Mouse (Mus musculus) ES-CJ7 (cell line): ENCODE measurements around the gene Wnt16.
"Not testable (repeated sequence)": the region's sequence is repeated elsewhere in the genome, so short reads cannot be mapped to it uniquely, and the experiment has no call there.

ENCODE experiments used
- DNase-seq: peaks from one replicate; pipeline ENCODE4 v3.0.0; 2011; ENCODE audit warnings: low read depth, low spot score

The Wnt16 gene

GRCm38 (mm10) chr6:22288004-22288736, at the start of gene Wnt16:
TSS of gene Wnt16 (plus strand) at chr6:22288227.
- peak; percentile 90 for DNase-seq

DNA sequence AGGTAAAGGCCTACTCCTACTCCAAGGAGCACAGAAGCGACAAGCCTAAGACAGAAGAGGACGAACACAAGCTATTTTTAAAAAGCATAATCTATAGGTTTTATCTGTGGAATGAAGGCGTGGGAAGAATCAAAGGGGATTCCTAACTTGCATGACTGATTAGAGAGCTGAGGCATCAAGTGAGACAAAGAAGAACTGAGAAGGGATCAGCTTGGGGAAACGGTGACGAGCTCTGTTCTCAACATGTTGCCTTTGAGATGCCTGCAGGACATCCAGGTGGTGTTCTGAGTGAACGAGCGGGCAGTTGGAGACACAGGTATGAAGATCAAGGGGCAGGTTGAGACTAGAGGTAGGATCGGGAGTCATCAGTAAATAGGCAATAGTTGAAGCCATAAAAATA, 44.7 kb upstream of the Wnt16 start:
- DNase-seq, result no peak

DNA sequence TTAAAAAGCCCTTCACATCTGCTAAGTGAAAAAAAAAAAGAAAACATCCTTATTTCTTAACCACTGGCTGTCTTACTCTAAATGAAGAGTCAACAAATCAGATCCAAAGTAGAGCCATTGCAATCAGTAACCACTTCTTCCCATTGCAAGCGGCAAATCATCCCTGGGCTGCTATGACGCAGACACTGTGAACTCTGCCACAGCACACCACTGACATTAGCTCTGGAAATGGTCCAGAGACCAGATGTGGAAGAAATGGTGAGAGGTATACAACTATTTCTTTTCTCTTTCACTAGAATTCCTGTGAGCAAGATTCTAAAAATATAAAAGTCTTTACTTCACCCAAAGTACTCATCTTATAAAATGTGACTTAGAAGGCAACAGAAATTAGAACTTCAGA, 41.3 kb upstream of the Wnt16 start:
- DNase-seq, result no peak

DNA sequence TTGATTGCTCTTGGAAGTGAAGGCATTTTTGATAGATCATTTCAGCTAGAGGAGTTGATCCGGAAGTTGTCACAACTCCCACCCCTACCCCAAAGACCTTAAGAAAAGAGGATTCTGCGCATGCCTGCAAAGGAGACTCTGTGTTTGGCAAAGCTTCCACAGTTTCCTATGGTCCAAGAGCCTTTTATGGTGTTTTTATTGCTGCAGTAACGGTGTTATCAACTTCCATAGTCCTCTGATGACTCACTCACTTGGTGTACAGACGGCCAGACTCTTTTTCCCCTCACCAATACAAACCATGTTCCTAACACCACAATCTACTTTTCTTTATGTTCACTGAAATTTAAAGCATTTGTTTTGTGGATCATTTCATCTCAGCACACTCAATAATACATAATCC, 29.2 kb upstream of the Wnt16 start:
- DNase-seq, result no peak

GRCm38 (mm10) chr6:22262519-22262918, 25.5 kb upstream of the Wnt16 start:
- DNase-seq, result no peak

DNA sequence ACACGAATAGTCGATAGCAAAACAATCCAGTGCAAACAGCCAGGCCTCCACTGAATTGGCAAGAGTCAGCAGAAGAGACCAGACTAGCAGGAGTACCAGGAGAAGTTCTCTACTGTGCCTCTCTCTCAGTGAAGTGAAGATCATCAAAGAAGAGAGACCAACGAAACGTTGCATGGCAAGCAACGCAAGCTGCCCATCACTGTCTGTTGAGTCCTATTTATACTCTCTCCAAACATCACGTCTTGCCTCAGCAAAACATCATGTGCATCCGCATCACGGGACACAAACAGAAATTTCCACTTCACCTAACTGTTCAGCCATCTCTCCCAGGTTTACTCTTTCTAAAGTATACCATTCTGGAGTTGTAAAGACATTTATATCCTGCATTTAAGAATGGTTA, 23.9 kb upstream of the Wnt16 start:
- DNase-seq, result not testable (repeated sequence)

- DNase-seq, result no peak
Observed at GRCm38 (mm10) chr6:22266018-22266417, 22.0 kb upstream of the Wnt16 start.

DNA sequence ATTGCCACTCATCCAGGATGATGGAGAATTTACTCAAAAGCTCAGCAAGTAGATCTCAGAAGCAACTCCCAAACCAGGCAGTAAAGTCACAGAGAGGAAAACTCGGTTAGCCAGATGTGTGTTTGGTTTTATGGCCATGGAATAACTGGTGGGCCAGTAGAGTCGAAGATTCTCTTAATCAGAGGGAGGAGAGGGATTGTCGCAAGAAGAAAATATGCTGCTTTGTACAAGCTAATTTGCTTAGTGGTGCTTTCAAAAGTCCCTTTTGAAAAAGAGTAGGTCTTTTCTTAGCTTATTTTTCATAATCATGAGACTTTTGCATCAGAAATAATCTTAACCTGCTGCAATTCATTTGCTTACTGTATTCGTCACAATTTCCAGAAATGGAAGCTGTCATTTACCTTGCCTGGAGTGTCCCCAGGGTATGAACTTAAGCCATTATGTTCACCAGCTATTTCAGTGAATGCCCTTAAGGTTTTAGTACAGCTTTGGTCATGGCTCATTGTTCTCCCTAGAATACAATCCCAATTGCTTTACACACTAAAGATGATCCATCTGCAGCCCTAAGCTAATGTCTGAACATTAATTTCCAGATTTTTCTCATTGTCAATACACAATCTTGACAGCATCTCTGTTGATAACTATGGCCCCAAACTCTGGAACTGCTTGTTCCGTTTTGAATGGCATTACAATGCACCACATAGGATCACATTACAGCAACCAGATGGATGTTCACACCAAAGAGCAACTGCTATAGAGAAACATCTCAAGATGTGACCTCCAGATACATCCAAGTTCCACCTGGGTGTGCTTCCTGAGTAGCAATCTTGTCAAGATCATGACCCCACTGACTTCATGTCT, 20.0 kb upstream of the Wnt16 start:
- DNase-seq, result no peak

DNA sequence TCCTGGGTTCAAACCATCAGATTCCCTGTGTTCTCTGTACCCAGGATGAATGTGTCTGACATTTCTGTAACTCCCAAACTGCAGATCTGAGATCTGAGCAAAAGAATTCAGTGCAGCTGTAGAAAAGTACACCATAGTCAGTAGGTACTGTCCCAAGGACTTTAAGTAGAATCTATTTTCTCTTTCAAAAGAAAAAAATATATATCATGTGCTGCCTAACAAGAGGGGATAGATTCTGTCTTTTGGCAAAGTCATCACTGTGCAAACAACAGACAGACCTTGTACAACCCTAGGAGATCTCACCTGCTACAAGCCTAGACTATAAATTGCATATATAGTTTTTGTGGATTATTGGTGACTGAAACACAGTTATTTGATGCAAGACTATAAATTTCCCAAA, 19.4 kb upstream of the Wnt16 start:
- no peak for DNase-seq

DNA sequence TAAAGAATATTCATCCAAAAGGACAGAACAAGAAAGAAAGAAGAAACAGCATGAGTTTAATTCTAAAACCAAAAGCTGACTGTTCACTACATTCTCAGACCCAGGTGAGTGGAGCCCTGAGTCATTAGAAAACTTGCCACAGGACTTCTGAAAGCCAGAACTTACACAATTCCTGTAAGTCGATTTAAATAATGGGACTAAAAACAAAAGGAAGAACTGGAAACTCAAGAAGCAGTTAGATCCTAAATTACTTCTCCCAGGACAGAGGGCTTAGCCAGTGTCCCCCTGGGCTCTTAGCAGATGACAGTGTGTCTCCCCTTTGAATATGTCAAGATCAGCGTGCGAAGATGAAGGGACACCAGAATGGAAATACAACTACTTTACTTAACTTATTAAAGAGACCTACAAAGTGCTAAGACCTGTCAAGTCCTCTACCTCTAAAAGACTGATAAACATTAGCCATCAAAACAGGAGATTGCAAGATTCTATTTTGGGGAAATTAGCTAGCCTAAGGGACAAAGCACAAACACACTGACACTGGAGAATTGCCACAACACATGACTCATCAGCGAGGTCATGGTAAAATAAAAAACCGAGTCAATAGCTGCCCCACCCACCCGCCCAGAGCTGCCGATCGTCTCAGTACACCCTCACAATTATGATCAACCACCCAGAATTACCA, 18.0 kb upstream of the Wnt16 start:
- no peak for DNase-seq

DNA sequence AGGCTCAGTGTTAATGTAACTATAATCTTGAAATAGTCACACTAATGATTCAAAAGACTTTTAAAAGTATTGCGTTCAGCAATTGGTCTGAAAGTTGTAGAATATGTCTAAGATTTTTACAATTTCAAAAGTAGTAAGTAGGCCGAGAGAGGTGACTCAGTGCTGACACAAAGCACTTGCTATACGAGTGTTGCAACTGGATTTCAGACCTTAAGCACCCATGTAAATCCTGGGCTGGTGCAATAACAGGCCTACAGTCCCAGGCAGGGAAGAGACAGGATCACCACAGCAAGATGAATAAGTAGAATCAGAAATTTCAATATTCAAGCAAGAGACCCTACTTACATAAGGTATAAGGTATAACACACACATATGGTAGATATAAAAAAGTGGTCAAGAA, 10.1 kb upstream of the Wnt16 start:
- DNase-seq, result no peak

GRCm38 (mm10) chr6:22280217-22280861, 7.7 kb upstream of the Wnt16 start:
- DNase-seq, result no peak

DNA sequence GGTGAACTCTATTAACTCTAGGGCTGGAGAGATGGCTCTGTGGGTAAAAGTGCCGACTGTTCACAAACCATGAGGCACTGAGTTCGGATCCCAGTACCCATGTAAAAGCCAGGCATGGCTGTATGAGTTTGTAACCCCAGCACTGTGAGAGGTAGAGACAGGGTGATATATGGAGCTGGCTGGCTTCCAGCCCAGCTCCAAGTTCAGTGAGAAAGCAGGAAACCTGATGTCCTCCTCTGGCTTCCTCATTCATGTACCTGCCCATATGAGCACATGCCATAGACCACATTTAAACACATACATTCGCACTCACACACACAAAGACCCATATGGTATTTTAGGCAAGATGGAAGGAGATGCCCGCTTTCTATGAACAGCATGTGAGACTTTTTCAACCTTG, 5.6 kb upstream of the Wnt16 start:
- DNase-seq, result no peak

DNA sequence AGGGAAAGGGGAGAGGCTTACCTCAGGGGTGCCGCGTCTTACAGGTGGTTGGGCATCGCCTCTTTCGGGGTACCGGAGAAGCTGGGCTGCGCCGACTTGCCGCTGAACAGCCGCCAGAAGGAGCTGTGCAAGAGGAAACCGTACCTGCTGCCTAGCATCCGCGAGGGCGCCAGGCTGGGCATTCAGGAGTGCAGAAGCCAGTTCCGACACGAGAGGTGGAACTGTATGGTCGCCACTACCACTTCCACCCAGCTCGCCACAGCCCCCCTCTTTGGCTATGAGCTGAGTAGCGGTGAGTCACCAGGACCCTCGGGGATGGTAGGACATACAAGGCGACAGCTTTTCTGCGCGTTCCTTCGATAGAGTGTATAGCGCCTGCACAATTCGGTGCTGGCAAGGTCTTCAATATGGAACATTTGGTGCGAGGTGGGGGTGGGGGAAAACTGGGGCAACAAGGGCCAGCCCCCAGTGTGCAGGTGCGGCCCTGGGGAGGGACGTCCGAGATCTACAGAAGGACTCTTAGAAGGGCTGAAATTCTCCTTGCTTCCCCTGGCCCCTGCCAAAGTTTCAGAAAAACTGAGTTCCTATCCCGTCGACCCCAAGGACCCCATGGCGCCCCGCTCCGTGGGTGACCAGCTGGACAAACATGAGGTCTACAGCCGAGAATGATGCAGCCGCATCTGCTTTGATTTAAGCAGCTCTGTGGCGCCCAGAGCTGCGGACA, 872 bp downstream of the Wnt16 start:
- peak; percentile 37 for DNase-seq

DNA sequence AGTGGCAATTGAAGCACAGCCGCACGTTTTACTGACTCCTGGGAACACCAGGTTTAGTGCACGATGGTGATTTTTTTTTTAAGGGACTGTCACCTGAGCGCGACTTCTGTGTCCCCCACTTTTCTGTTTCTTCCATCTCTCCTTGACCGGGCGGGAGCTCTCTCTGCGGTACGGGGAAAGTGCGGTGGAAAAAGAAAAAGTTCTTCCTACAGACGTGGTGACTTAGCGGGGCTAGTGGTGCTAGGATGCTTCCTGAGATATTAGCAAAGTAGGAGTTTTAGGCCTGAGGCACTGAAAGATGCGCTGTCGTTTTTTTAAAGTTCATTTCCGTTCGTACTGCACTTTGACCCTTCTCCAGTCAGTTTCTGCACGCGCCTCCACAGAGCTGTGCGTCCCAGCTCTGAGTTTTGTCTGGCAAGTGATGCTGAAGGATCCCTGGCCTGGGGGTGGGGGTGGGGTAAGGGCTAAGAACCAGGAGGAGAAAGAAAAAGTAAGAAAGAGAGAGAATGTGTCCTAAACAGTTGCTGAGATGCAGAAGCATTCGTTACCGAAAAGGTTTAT, 1.5 kb downstream of the Wnt16 start:
- DNase-seq, result no peak

- DNase-seq, result no peak
Observed at GRCm38 (mm10) chr6:22290790-22291189, 2.8 kb downstream of the Wnt16 start.

DNA sequence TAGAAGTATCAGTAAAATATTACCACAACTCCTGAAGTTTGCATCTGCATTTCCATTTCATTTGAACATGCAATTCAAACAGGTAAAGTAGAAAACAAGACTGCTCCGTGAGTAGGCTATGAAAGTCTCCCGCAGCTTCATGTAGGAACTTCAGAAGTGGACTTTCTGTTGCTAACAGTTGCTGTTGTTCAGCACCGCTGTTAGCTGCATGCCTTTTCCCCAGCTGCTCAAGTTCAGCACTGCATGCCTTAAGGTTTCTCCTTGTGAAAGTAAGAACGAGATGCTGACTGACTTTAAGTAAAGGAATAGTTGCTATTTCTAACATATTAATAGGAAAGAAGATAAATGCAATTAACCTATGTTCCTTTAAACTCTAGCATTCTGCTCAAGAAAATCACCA, 4.0 kb downstream of the Wnt16 start:
- no peak for DNase-seq

- DNase-seq, result peak; percentile 32
Observed at GRCm38 (mm10) chr6:22293922-22294321, 5.9 kb downstream of the Wnt16 start.

DNA sequence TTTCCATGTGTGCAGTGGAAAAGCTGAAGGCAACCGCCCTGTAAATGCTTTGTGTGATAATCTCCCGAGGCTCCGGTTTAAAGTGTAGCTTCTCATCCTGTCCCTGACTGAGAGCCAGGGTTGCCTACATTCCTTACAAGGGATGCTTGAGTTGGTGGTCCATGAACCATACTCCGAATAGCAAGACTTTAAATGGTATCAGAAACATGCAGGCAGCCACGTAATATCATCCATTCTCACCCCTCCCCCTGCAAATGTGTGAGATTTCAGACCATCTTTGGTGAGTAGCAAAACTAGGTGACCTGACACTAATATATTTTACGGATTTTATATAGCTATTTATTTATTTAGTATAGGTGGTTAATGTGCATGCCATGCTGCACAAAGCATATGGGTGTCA, 9.0 kb downstream of the Wnt16 start:
- DNase-seq, result no peak

DNA sequence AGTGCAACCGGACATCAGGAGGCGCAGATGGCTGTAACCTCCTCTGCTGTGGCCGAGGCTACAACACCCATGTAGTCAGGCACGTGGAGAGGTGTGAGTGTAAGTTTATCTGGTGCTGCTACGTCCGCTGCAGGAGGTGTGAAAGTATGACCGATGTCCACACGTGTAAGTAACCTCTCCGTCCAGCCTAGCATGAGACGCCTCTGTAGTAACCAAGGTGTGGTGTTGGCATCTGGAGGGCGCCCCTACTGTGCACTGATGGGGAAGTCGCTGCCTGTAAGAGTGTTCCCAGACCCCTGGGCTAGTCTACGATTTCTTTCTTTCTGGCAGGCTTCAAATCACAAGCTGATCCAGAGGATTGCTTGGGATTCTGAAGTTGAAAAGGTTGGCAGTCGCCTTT, 10.0 kb downstream of the Wnt16 start:
- DNase-seq, result no peak
